Comparison of ENCODE assay signal across 22 mouse cellular contexts in genomic region chr4:41517233-41517632, GRCm38 (mm10). TPM values are rescaled to one million over a fixed set of nuclear protein-coding genes. Genes with fewer than 3 reads are reported as not detected.
DNase-seq lines count a peak whose midpoint lies in the region; ATAC-seq lines count a peak whose summit lies in the region.
"Had no signal": no experiment of that assay in that cellular context is flagged by ENCODE, and none has a peak within 500 bp of the region (broad histone marks: within the 10 kb centered on the region; RNA-seq: fewer than 3 reads in every experiment).

Gene 1110017D15Rik, minus strand, starts transcription at chr4:41517333.

- no peak within 1 kb of the TSS for H3K27ac ChIP-seq in forebrain, embryonic 12.5 days
- H3K27ac ChIP-seq in forebrain, embryonic 11.5 days (ENCODE audit: low read depth, low read length) = no peak within 1 kb of the TSS
- H3K27ac ChIP-seq in midbrain, embryonic 10.5 days (replicated peaks) = peak within 1 kb of the TSS; percentile 42; the same call in 1 of the 2 replicates
- H3K27ac ChIP-seq in midbrain, embryonic 11.5 days (ENCODE audit: low read depth, low read length) = no peak within 1 kb of the TSS
- no peak within 1 kb of the TSS for H3K27ac ChIP-seq in hindbrain, embryonic 13.5 days
- no peak within 1 kb of the TSS for H3K27ac ChIP-seq in neural tube, embryonic 15.5 days (replicated peaks)
- H3K27ac ChIP-seq: heart, embryonic 15.5 days; kidney, postnatal 0 days; liver, embryonic 12.5 days; neural tube, embryonic 13.5 days had no signal

- H3K9me3 ChIP-seq in forebrain, embryonic 12.5 days = no peaks in the 10 kb centered on the region
- H3K9me3 ChIP-seq in forebrain, embryonic 11.5 days (ENCODE audit: control insufficient read depth, low read length) = no peaks in the 10 kb centered on the region
- no peaks in the 10 kb centered on the region for H3K9me3 ChIP-seq in midbrain, embryonic 10.5 days (replicated peaks)
- H3K9me3 ChIP-seq in midbrain, embryonic 11.5 days (ENCODE audit: control insufficient read depth, low read length) = no peaks in the 10 kb centered on the region
- no peaks in the 10 kb centered on the region for H3K9me3 ChIP-seq in hindbrain, embryonic 13.5 days
- no peaks in the 10 kb centered on the region for H3K9me3 ChIP-seq in neural tube, embryonic 15.5 days (replicated peaks)
- H3K9me3 ChIP-seq: heart, embryonic 15.5 days; liver, embryonic 12.5 days; neural tube, embryonic 13.5 days had no signal

- no peak for DNase-seq in forebrain, embryonic 11.5 days (ENCODE audit: low spot score)
- no peak for DNase-seq in midbrain, embryonic 10.5 days (ENCODE audit: low spot score)
- DNase-seq in midbrain, embryonic 11.5 days (ENCODE audit: low spot score, missing footprints) = no peak
- no peak for DNase-seq in left cerebral cortex, postnatal 36 days (ENCODE audit: low spot score in 2 of 2)
- DNase-seq in heart, postnatal 14 days = no peak
- DNase-seq: adrenal gland, postnatal 25 days; cerebellum, postnatal 10 days; embryo, embryonic 11 days; heart, adult 18-20 months; layer of hippocampus, adult 9-11 months; lung, postnatal 4 days; retina, postnatal 1 day; thymus, postnatal 14 days had no signal

- no peak within 1 kb of the TSS for H3K9ac ChIP-seq in forebrain, embryonic 12.5 days
- H3K9ac ChIP-seq in forebrain, embryonic 11.5 days (ENCODE audit: low read length) = no peak within 1 kb of the TSS
- H3K9ac ChIP-seq in midbrain, embryonic 11.5 days (ENCODE audit: low read length) = no peak within 1 kb of the TSS
- no peak within 1 kb of the TSS for H3K9ac ChIP-seq in hindbrain, embryonic 13.5 days
- H3K9ac ChIP-seq in neural tube, embryonic 15.5 days (replicated peaks) = no peak within 1 kb of the TSS
- H3K9ac ChIP-seq: heart, embryonic 15.5 days; liver, embryonic 12.5 days; neural tube, embryonic 13.5 days had no signal

- peaks cover 26% of the 10 kb centered on the region for H3K36me3 ChIP-seq in forebrain, embryonic 12.5 days (replicated peaks)
- H3K36me3 ChIP-seq in forebrain, embryonic 11.5 days (ENCODE audit: control insufficient read depth, insufficient read depth, low read length) = no peaks in the 10 kb centered on the region
- peaks cover 20% of the 10 kb centered on the region for H3K36me3 ChIP-seq in midbrain, embryonic 10.5 days
- H3K36me3 ChIP-seq in midbrain, embryonic 11.5 days (ENCODE audit: control insufficient read depth, insufficient read depth, low read length) = no peaks in the 10 kb centered on the region
- peaks cover 30% of the 10 kb centered on the region for H3K36me3 ChIP-seq in hindbrain, embryonic 13.5 days
- peaks cover 27% of the 10 kb centered on the region for H3K36me3 ChIP-seq in neural tube, embryonic 15.5 days
- H3K36me3 ChIP-seq: heart, embryonic 15.5 days; liver, embryonic 12.5 days had no signal

- peaks cover 14% of the 10 kb centered on the region for H3K4me1 ChIP-seq in forebrain, embryonic 12.5 days
- no peaks in the 10 kb centered on the region for H3K4me1 ChIP-seq in forebrain, embryonic 11.5 days (replicated peaks; ENCODE audit: control insufficient read depth, insufficient read depth, low read length)
- peaks cover 22% of the 10 kb centered on the region for H3K4me1 ChIP-seq in midbrain, embryonic 10.5 days
- H3K4me1 ChIP-seq in midbrain, embryonic 11.5 days (ENCODE audit: control insufficient read depth, insufficient read depth, low read length) = no peaks in the 10 kb centered on the region
- peaks cover 13% of the 10 kb centered on the region for H3K4me1 ChIP-seq in hindbrain, embryonic 13.5 days (replicated peaks)
- peaks cover 8% of the 10 kb centered on the region for H3K4me1 ChIP-seq in neural tube, embryonic 15.5 days
- H3K4me1 ChIP-seq: heart, embryonic 15.5 days; liver, embryonic 12.5 days had no signal

- peaks cover 4% of the 10 kb centered on the region; the same call in 1 of the 2 replicates for H3K27me3 ChIP-seq in forebrain, embryonic 12.5 days
- no peaks in the 10 kb centered on the region for H3K27me3 ChIP-seq in forebrain, embryonic 11.5 days (ENCODE audit: control insufficient read depth, insufficient read depth, low read length)
- H3K27me3 ChIP-seq in midbrain, embryonic 10.5 days (ENCODE audit: low read depth, poor library complexity, severe bottlenecking) = peaks cover 35% of the 10 kb centered on the region
- no peaks in the 10 kb centered on the region for H3K27me3 ChIP-seq in midbrain, embryonic 11.5 days (ENCODE audit: control insufficient read depth, insufficient read depth, low read length)
- H3K27me3 ChIP-seq in hindbrain, embryonic 13.5 days = no peaks in the 10 kb centered on the region
- H3K27me3 ChIP-seq in neural tube, embryonic 15.5 days (replicated peaks) = no peaks in the 10 kb centered on the region
- H3K27me3 ChIP-seq: neural tube, embryonic 13.5 days had no signal

- no peak within 1 kb of the TSS for H3K4me3 ChIP-seq in forebrain, embryonic 12.5 days (replicated peaks)
- no peak within 1 kb of the TSS for H3K4me3 ChIP-seq in forebrain, embryonic 11.5 days (ENCODE audit: low read depth, low read length)
- H3K4me3 ChIP-seq in midbrain, embryonic 10.5 days = no peak within 1 kb of the TSS
- no peak within 1 kb of the TSS for H3K4me3 ChIP-seq in midbrain, embryonic 11.5 days (ENCODE audit: low read depth, low read length)
- no peak within 1 kb of the TSS for H3K4me3 ChIP-seq in hindbrain, embryonic 13.5 days
- H3K4me3 ChIP-seq in neural tube, embryonic 15.5 days (replicated peaks) = no peak within 1 kb of the TSS
- H3K4me3 ChIP-seq: erythroblast, embryonic 14.5 days; heart, embryonic 15.5 days; liver, embryonic 12.5 days; neural tube, embryonic 13.5 days had no signal

- H3K4me2 ChIP-seq in forebrain, embryonic 12.5 days = no peak within 1 kb of the TSS
- H3K4me2 ChIP-seq in forebrain, embryonic 11.5 days (ENCODE audit: low read depth, low read length, severe bottlenecking) = no peak within 1 kb of the TSS
- H3K4me2 ChIP-seq in midbrain, embryonic 11.5 days = no peak within 1 kb of the TSS
- no peak within 1 kb of the TSS for H3K4me2 ChIP-seq in hindbrain, embryonic 13.5 days
- no peak within 1 kb of the TSS for H3K4me2 ChIP-seq in neural tube, embryonic 15.5 days
- H3K4me2 ChIP-seq: heart, embryonic 15.5 days; liver, embryonic 12.5 days; neural tube, embryonic 13.5 days had no signal

- intact Hi-C loops in left cerebral cortex, postnatal 36 days (cut with DNase I) = no loop called here
- intact Hi-C loops in heart, postnatal 14 days (cut with DNase I) = no loop called here

- ATAC-seq in forebrain, embryonic 12.5 days (ENCODE audit: low FRiP score) = no peak
- ATAC-seq in forebrain, embryonic 11.5 days (replicated peaks; ENCODE audit: low FRiP score) = no peak
- no peak for ATAC-seq in midbrain, embryonic 11.5 days (ENCODE audit: low FRiP score)
- ATAC-seq in hindbrain, embryonic 13.5 days (ENCODE audit: low FRiP score) = no peak
- ATAC-seq in neural tube, embryonic 15.5 days (ENCODE audit: low FRiP score) = no peak
- ATAC-seq: liver, embryonic 12.5 days had no signal

- whole genome bisulfite sequencing in forebrain, embryonic 12.5 days = 95% methylated on average over 2 of the region's 2 CpGs
- WGBS in forebrain, embryonic 11.5 days = 89% methylated on average over 2 of the region's 2 CpGs
- WGBS in midbrain, embryonic 10.5 days = 87% methylated on average over 2 of the region's 2 CpGs
- WGBS in midbrain, embryonic 11.5 days = 85% methylated on average over 2 of the region's 2 CpGs
- WGBS in hindbrain, embryonic 13.5 days = 87% methylated on average over 2 of the region's 2 CpGs
- WGBS in neural tube, embryonic 15.5 days = 95% methylated on average over 2 of the region's 2 CpGs

RNA-seq across cellular contexts. Expression of gene 1110017D15Rik, which starts in this region (rescaled TPM):
- 7.2 and 10.5 TPM in 2 replicates for polyA plus RNA-seq in forebrain, embryonic 12.5 days (2016; fragmentation: Nextera tagmentation; extraction: Ambion mirVana)
- polyA plus RNA-seq in forebrain, embryonic 11.5 days (2014; fragmentation: Nextera tagmentation; extraction: Ambion mirVana) = 4.8 and 5.2 TPM in 2 replicates
- 3.4 and 4.2 TPM in 2 replicates for polyA plus RNA-seq in midbrain, embryonic 10.5 days (2016; fragmentation: Nextera tagmentation; extraction: Ambion mirVana)
- 3.6 and 4.6 TPM in 2 replicates for polyA plus RNA-seq in midbrain, embryonic 11.5 days (2014; fragmentation: Nextera tagmentation; extraction: Ambion mirVana)
- polyA plus RNA-seq in hindbrain, embryonic 13.5 days (2015; fragmentation: Nextera tagmentation; extraction: Ambion mirVana) = 9.8 and 17.9 TPM in 2 replicates
- polyA plus RNA-seq in neural tube, embryonic 15.5 days (2015; fragmentation: Nextera tagmentation; extraction: Ambion mirVana) = 8.6 and 10.1 TPM in 2 replicates
- total RNA-seq in left cerebral cortex, postnatal 36 days (2021) = 1 to 10 TPM; 3.4 to 5.9 TPM
- under 1 TPM in 1 of 2 experiments, not detected in 1; 0.69 TPM for total RNA-seq in heart, postnatal 14 days (2021)
- total RNA-seq: gastrocnemius, adult 18-20 months had no signal
- polyA plus RNA-seq: erythroblast, embryonic 14.5 days; liver, embryonic 12.5 days had no signal
